Mouse (Mus musculus): ENCODE measurements at regions not wholly inside any gene's neighbourhood (a gene's known extent, or its start where the extent isn't known, plus 50 kb on each side); places are given as distances from the start of the nearest gene placed in this dataset.

DNA sequence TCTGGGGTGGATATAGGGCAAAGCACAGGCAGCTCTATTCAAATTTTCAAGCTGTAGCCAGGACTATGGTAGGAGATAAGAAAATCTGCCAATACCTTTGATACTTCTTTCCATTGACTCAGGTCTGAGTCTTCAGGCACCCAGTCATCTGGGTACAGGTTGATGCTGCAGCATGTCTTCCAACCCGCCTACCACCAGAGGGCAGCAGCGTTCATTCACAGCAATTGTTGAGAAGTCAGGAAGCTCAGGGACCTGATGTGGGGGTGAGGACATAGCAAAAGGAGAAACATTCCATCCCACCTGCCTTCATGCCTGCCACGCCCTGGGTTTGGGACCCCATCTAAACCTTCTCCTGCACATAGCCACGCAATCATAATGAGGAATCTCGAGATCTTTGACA lies 118.2 kb upstream of the Gm21876 start:
- peak; percentile 51 for DNase-seq

DNA sequence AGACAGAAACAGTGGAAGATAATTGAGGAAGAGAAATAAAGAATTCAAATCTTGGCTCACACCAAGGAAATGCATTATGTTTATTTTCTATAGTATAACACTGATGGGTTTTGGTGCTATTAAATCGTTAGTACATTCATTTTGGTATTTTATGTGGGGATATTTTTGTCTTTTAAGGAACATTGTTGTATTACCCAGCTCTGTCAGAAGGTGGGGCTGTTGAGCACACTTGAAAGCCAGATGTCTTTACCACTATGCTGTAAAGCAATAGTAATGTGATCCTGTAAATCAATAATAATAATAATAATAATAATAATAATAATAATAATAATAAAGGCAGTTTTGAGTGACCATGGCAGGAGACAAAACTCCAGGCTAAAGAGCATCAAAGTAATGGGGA lies 120.0 kb upstream of the Gm21876 start:
- DNase-seq = peak; percentile 3

DNA sequence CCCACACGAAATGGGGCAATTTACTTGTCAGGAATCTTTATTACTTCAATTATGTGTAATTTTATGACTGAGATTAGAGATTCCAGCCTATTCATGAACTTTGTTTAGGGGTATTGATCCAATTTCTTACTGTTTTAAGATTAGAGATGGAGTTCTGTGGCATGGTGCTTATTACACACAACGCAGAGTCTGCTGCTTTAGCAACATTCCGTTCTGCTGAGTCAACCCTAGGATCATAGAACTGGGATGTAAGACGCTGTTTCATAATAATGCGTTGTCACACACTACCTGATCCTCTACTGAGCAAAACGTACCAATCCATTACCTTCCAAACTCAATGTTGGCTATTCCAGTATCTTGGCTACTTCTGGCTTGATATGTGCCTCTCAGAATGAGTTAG lies 121.9 kb upstream of the Gm21876 start:
- no peak for DNase-seq

DNA sequence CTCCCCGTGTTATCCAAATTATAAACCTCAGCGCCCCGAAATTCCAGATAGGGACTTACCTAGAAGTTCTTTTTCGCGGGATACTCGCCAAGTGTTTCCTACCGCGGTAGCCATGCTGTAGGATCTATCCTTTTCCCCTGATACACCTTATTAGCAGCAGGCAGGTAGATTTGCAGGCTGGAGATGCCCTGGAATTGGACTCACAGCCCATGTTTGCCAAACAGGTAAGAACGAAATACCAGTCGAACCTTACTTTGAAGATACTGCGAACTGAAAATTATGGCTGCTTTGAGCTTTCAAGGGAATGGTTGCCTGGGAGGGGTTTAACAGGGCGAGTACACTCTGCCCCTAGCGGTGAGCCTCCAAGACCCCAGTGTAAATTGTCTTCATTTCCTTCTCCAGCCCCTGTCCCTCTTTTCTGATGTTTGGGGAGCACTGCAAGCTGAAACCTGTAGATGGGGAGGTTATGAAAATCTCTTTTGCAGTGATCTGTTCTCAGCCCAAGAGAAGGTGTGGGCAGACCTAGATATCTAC lies 149.8 kb upstream of the Agtr2 start:
- DNase-seq = peak; percentile 4

DNA sequence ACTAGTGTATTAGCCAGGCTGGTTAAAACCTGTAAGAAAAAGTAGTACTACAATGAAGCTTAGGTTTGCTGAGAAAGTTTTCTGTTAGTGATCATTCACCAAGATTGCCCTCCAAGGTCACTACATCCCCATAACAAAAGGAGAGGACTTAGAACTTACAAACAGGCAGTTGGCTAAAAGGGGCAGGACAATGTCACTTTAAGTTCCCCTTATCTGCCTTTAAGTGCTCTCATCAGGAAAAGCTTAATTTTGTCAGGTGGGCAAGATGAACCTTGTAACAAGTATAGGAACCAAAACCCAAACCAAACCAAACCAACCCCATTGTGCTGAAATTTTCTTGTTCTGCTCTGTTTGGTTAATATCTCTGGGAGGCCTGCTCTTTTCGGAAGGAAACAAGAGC lies 139.9 kb upstream of the Agtr2 start:
- no peak for DNase-seq

DNA sequence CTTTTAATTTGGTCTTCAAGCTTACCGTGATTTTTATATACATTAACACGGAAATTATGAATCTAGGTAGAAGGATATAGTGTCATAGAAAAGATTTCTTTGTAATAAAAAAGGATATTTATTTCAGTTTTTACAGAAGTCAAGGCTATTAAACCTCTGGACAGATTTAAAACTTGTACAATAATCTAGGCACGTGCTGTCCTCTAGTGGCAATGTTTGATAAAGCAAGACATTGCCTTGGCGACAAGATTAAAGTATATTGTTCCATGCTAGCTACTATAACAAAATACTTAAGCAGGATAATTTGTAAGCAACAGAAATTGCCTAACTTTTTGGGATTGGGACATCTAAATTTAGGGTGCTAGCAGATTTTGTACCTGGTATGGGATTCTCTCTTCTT lies 133.8 kb upstream of the Agtr2 start:
- peak; percentile 19 for DNase-seq

DNA sequence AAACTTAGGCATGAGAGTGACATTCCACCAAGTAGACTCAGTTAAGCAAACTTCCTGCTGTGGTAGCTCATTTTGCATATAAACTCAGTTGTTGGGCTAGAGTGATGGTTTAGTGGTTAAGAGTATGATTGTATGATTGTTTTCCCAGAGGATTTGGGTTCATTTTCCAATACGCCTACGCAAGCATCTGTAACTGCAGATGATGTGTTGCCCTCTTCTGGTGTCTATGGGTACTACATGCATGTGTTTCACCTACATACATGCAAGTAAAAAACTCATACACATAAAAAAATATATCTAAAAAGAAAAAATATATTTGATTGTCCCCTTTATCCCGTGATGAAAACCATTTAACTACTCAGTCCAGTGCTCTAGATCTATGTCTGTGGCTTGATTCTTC lies 132.0 kb upstream of the Agtr2 start:
- DNase-seq = peak; percentile 15

DNA sequence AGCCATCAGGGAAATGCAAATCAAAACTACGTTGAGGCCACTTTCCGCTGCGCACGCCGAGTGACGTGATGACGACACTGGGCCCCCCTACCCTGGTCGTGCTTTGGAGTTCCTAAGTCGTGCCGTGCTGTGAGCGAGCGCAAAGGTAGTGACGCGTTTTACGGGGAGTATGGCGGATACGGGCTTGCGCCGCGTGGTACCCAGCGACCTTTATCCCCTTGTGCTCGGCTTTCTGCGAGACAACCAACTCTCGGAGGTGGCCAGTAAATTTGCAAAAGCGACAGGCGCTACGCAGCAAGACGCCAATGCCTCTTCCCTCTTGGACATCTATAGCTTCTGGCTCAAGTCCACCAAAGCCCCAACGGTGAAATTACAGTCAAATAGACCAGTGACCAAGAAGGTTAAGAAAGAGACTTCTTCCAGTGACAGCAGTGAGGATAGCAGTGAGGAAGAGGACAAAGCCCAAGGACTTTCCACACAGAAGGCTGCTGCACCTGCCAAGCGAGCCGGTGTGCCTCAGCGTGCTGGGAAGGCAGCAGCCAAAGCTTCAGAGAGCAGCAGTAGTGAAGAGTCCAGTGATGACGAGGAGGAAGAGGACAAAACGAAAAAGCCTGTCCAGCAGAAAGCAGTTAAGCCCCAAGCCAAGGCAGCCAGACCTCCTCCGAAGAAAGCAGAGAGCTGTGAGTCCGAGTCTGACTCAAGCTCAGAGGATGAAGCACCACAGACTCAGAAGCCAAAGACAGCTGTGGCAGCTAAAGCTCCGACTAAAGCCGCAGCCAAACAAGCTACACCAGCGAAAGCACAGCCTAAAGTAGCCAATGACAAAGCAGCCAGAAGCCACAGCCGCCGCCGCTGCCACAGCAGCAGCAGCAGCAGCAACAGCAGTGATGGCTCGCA lies 123.3 kb upstream of the Agtr2 start:
- DNase-seq = no peak

DNA sequence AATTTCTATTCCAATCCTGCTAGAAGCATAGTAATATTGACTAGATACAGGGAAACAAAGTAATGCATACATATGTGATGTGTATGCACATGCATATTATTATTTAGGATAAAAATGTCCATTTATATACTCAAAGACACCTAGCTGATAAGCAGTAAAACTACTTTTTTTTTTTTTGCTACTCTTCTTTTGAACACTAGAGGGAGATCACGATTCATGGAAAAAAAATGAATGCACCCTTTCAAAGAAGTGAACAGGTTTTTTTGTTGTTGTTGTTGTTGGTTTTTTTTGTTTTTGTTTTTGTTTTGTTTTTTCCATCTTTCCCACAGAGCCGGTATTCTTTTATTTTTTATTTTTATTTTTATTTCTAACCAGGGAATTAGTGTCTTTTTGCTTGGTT lies 99.1 kb upstream of the Agtr2 start:
- DNase-seq = no peak

DNA sequence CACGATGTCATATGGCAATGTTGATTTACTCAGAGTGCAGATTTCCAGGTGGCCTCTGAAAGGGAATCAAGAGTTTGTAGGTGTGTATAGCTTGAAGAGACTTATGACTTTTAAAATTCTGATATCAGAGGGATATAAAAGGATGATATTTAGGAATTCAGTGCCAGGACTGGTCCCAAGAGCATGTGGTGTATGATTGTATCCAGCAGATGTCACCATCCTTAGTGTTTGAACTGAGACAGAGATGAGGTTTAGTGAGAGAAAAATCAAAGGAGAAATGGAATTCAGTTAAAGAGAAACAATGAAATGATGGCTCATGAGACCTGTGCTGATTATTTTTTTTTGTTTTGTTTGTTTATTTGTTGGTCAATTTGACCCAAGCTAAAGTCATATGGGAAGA lies 94.4 kb upstream of the Agtr2 start:
- DNase-seq = no peak

DNA sequence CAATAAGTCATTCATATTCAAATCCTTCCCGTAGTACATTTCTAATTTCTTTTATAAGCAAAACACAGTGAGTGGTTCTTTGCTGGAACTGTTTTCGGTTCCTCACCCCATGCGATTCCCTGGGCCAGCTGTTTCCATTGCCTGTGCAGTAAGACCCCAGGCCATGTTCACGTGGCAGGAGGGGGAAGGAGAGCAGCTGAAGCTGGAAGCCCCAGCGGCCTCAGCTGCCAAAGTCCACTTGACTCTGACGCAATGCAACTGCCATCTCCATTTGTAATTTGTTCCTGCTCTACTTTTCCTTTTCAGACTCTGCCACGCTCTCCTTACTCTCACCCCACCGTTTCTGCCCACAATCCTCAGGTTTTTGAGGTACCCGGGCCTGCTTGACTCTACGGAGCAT lies 91.1 kb upstream of the Agtr2 start:
- DNase-seq = no peak

DNA sequence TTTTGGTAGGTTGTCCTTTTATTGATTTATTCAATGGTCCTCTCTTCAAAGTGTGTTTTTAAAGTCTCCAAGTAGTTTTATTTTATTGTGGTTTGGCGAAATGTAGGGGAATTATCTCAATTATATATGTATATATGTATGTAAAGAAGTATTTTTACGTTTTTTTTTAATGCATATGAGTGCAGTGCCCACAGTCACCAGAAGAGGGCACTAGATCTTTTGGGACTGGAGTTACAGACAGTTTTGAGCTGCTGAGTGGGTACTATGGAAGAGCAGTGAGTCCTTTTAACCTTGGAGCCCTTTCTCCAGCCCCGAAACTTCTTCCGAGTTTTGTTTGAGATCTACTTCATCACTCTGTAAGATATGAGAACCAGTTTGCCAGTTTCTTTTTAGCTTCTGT lies 59.5 kb upstream of the Agtr2 start:
- DNase-seq = peak; percentile 12

DNA sequence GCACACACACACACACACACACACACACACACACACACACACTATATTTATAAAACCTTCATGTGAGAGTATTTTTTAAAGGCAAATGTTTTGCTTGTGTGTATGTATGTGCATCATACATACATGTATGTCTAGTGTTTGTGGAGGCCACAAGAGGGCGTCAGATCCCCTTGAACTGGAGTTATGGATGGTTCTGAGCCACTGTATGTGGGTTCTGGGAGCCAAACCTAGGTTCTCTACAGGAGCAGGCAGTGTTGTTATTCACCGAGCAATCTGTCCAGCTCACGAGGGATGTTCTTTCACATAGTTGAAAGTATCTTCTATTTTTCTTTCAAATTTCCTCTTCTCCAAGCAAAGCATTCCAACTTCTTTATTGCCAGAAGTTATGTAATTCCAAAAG lies 56.3 kb upstream of the Agtr2 start:
- no peak for DNase-seq

DNA sequence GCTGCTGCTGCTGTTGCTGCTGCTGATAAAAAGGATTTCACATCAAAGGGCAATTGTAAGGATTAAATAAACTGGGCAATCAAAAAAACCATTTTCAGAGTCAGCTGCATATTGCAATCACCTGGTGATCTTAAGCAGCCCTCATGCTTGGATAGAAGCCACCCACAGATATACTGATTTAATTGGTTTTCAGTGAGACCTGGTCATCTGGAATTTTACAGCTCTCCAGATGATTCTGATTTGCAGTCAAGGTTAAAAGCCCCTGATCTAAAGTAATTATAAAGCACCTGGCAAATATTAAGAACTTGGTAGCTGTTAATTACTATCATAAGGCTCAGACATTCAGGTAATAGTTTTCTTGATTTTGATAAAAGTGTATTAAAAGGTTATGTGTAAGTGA lies 50.8 kb upstream of the Agtr2 start:
- DNase-seq = no peak
